Mouse (Mus musculus) myocyte (in vitro differentiated cells): ENCODE data around the gene Arrb2. TPM values are rescaled to one million over a fixed set of nuclear protein-coding genes. Genes with fewer than 3 reads are reported as not detected.

ENCODE experiments used
- H3K27me3 ChIP-seq: one replicate; pipeline ENCODE4 v1.6.1; 2011; ENCODE audit not compliant: control insufficient read depth, insufficient read depth, insufficient read length
- H3K36me3 ChIP-seq: one replicate; pipeline ENCODE4 v1.6.1; 2011; ENCODE audit not compliant: control insufficient read depth, insufficient read depth
- H3K4me2 ChIP-seq: one replicate; pipeline ENCODE4 v1.6.1; 2011; ENCODE audit warnings: low read depth, control low read depth
- H3K4me3 ChIP-seq: one replicate; pipeline ENCODE4 v1.5.1; 2011; ENCODE audit warnings: mild to moderate bottlenecking, control low read depth, moderate library complexity
- H3K79me2 ChIP-seq: one replicate; pipeline ENCODE4 v1.6.1; 2011; ENCODE audit not compliant: control insufficient read depth, insufficient read depth
- H3ac ChIP-seq: one replicate; pipeline ENCODE4 v1.6.1; 2011; ENCODE audit not compliant: control insufficient read depth, insufficient read length
- CEBPB ChIP-seq: IDR thresholded peaks from 2 replicates; pipeline ENCODE4 v1.6.1; 2011; ENCODE audit warnings: mild to moderate bottlenecking, moderate library complexity; ENCODE audit not compliant: poor library complexity, insufficient read depth, severe bottlenecking
- E2F4 ChIP-seq: IDR thresholded peaks from one replicate; pipeline ENCODE4 v1.6.1; 2011; ENCODE audit warnings: mild to moderate bottlenecking, control low read depth, moderate library complexity; ENCODE audit not compliant: insufficient read depth
- MAX ChIP-seq: IDR thresholded peaks from one replicate; pipeline ENCODE4 v1.6.1; 2011; ENCODE audit warnings: low read depth, mild to moderate bottlenecking, control low read depth
- MYOD1 ChIP-seq, 3 experiments: IDR thresholded peaks; one replicate each; pipeline ENCODE4 v1.6.1; 2011; ENCODE audit warnings: control low read depth in 2 of 3, low read depth in 2 of 3, mild to moderate bottlenecking in 2 of 3, moderate library complexity in 1 of 3; ENCODE audit not compliant: insufficient read length in 2 of 3, control insufficient read depth in 1 of 3
- MYOG ChIP-seq, 3 experiments: IDR thresholded peaks; one replicate each; pipeline ENCODE4 v1.6.1; 2011; ENCODE audit warnings: control low read depth in 2 of 3, low read depth in 2 of 3, mild to moderate bottlenecking in 2 of 3; ENCODE audit not compliant: insufficient read length in 2 of 3, control insufficient read depth in 1 of 3, insufficient read depth in 1 of 3
- POLR2A ChIP-seq: IDR thresholded peaks from one replicate; pipeline ENCODE4 v1.6.1; 2011; ENCODE audit warnings: low read depth, mild to moderate bottlenecking, control low read depth, moderate library complexity; ENCODE audit not compliant: insufficient read length
- POLR2AphosphoS2 ChIP-seq: IDR thresholded peaks from one replicate; pipeline ENCODE4 v1.6.1; 2011; ENCODE audit warnings: low read depth, control low read depth; ENCODE audit not compliant: insufficient read length
- REST ChIP-seq: IDR thresholded peaks from one replicate; pipeline ENCODE4 v1.6.1; 2011; ENCODE audit warnings: mild to moderate bottlenecking, control low read depth, moderate library complexity; ENCODE audit not compliant: insufficient read depth, insufficient read length
- SRF ChIP-seq: IDR thresholded peaks from one replicate; pipeline ENCODE4 v1.6.1; 2011; ENCODE audit warnings: low read depth; ENCODE audit not compliant: control insufficient read depth, insufficient read length
- TCF12 ChIP-seq: IDR thresholded peaks from one replicate; pipeline ENCODE4 v1.6.1; 2011; ENCODE audit warnings: mild to moderate bottlenecking, control low read depth; ENCODE audit not compliant: poor library complexity, insufficient read depth, severe bottlenecking
- TCF3 ChIP-seq: IDR thresholded peaks from one replicate; pipeline ENCODE4 v1.6.1; 2011; ENCODE audit warnings: low read depth, control low read depth; ENCODE audit not compliant: insufficient read length
- USF1 ChIP-seq: IDR thresholded peaks from one replicate; pipeline ENCODE4 v1.6.1; 2011; ENCODE audit warnings: low read depth, mild to moderate bottlenecking, control low read depth, moderate library complexity
- polyA plus RNA-seq: library from polyadenylated mRNA; unstranded; fragments of >200 nt; fragmentation: generic; extraction: Trizol; gene quantifications from one replicate; pipeline ENCODE4 v1.2.1, GENCODE M21; 2012; ENCODE audit warnings: missing spikeins

Gene Arrb2
- polyA plus RNA-seq, 1 experiment = 20.1 TPM

DNA sequence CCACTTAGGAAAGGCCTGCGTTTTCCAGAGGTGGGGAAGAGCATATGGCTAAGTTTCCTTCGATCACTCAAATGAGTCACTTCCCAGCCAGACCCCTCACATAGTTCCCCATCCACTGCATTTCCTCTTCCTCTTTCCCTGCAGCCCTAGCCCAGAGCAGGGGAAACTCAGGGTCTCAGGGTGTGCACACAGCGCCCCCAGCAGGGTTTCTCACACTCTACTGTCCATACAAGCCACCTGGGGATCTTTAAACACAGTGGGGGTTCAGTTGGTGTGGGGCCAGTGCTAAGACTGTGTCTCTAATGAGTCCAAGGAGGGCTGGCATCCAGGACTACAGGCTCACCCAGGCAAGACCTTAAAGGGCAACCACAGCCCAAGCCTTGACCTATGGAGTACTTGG, 14.3 kb downstream of the Arrb2 start:
- TF ChIP-seq USF1 (no peak), POLR2AphosphoS2 (no peak), MAX (no peak), REST (no peak), MYOG (IDR thresholded peaks at IDR 0.05; ENCODE audit: control insufficient read depth in 1 of 3, insufficient read depth in 1 of 3, insufficient read length in 2 of 3, low read depth in 2 of 3) (no peak), TCF3 (no peak)
- H3K4me2 ChIP-seq = no peak overlapping the region
- H3K4me3 ChIP-seq = no peak overlapping the region
- no peaks in the 10 kb centered on the region for H3K27me3 ChIP-seq
- no peak overlapping the region for H3ac ChIP-seq
- H3K79me2 ChIP-seq = no peaks in the 10 kb centered on the region
- H3K36me3 ChIP-seq = peaks cover 4% of the 10 kb centered on the region

DNA sequence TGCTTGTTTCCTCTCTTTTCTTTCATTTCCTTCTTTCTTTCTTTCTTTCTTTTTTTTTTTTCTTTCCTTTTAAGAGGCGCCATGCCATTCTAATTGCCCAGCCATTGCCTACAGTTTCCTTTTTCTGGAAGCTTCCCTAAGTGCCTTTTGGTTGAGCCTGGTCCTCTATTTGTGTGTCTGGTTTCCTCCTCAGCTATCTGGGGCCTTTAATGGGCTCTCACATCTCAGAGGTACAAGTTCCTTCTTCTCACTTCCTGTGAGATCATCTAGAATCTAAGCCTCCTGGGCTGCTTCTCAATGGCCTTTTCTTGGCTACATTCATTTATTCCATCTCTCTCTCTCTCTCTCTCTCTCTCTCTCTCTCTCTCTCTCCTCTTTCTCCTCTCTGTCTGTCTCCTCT, 14.9 kb downstream of the Arrb2 start:
- H3ac ChIP-seq = no peak overlapping the region
- H3K4me2 ChIP-seq = no peak overlapping the region
- no peaks in the 10 kb centered on the region for H3K36me3 ChIP-seq
- H3K4me3 ChIP-seq = no peak overlapping the region
- TF ChIP-seq SRF (no peak), MAX (no peak), POLR2A (no peak), TCF3 (no peak), MYOD1 (IDR thresholded peaks at IDR 0.05; ENCODE audit: control insufficient read depth in 1 of 3, insufficient read length in 2 of 3, low read depth in 2 of 3) (no peak), USF1 (no peak), MYOG (IDR thresholded peaks at IDR 0.05; ENCODE audit: control insufficient read depth in 1 of 3, insufficient read depth in 1 of 3, insufficient read length in 2 of 3, low read depth in 2 of 3) (no peak), REST (no peak), E2F4 (no peak)
- no peaks in the 10 kb centered on the region for H3K27me3 ChIP-seq
- peaks cover 2% of the 10 kb centered on the region for H3K79me2 ChIP-seq

GRCm38 (mm10) chr11:70450926-70451325, 18.5 kb downstream of the Arrb2 start:
- Histone ChIP-seq H3K79me2 (peaks cover 11% of the 10 kb centered on the region), H3K4me2 (no peak overlapping the region), H3ac (no peak overlapping the region), H3K27me3 (no peaks in the 10 kb centered on the region), H3K36me3 (no peaks in the 10 kb centered on the region), H3K4me3 (peak overlapping the region; percentile 48)
- TF ChIP-seq TCF3 (no peak), REST (no peak), POLR2AphosphoS2 (no peak)

- TF ChIP-seq CEBPB (no peak), MYOD1 (IDR thresholded peaks at IDR 0.05; ENCODE audit: control insufficient read depth in 1 of 3, insufficient read length in 2 of 3, low read depth in 2 of 3) (no peak), USF1 (peak; percentile 60), MAX (peak; percentile 75), TCF12 (no peak), REST (no peak), E2F4 (no peak), POLR2AphosphoS2 (peak; percentile 88), MYOG (IDR thresholded peaks at IDR 0.05; ENCODE audit: control insufficient read depth in 1 of 3, insufficient read depth in 1 of 3, insufficient read length in 2 of 3, low read depth in 2 of 3) (no peak), SRF (no peak), POLR2A (peak; percentile 69), TCF3 (no peak)
Observed at GRCm38 (mm10) chr11:70451797-70452498, 19.5 kb downstream of the Arrb2 start, which contains the start of gene Med11. Gene Med11, plus strand, starts transcription at chr11:70451919.

DNA sequence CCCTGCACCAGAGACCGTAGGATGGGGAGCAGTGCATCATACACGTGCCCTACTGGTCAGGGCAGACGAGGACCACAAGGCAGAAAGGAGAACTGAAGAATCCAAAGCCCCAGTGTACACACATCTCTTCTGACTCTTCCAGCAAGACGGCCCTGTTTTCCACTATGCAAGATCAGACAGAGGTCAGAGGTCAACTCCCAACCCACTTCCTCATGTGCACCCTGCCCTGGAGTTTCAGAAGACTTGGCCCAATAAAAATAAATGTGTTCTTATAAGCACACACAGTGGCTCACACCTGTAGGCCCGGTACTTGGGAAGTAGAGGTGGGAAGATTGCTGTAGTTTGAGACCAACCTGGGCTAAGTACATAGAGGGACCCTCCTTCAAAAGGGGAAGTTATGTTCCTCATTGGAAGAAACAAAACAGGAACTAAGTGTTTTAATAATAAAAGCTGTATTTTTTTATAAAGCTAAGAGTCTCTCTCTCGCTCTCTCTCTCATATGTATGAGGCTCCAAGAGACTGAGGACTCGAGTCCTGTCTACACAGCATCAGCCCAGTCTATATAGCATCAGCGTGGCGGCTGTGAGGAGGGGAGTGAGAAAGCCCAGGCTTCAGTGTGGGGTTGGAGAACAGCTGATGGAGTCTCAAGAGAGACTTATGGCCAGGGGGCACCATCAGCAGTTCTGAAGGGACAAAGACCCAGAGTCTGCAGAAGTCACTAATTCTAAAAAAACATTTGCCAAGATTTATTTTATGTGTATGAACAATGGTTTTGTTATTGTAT, 21.0 kb downstream of the Arrb2 start:
- no peaks in the 10 kb centered on the region for H3K27me3 ChIP-seq
- no peak overlapping the region for H3K4me2 ChIP-seq
- peaks cover 11% of the 10 kb centered on the region for H3K79me2 ChIP-seq
- H3ac ChIP-seq = no peak overlapping the region
- H3K4me3 ChIP-seq = no peak overlapping the region
- no peak for TF ChIP-seq USF1
- TF ChIP-seq TCF3 = no peak
- TF ChIP-seq POLR2AphosphoS2 = no peak
- TF ChIP-seq CEBPB = no peak
- no peak for TF ChIP-seq REST
- TF ChIP-seq MYOG (IDR thresholded peaks at IDR 0.05; ENCODE audit: control insufficient read depth in 1 of 3, insufficient read depth in 1 of 3, insufficient read length in 2 of 3, low read depth in 2 of 3) = no peak
- no peak for TF ChIP-seq SRF
- no peak for TF ChIP-seq MYOD1 (IDR thresholded peaks at IDR 0.05; ENCODE audit: control insufficient read depth in 1 of 3, insufficient read length in 2 of 3, low read depth in 2 of 3)
- no peak for TF ChIP-seq MAX
- H3K36me3 ChIP-seq = no peaks in the 10 kb centered on the region

More at GRCm38 (mm10) chr11:70451797-70452498, 19.5 kb downstream of the Arrb2 start, which contains the start of gene Med11:
- Histone ChIP-seq H3K4me3 (peak within 1 kb of the TSS; percentile 48), H3K4me2 (peak within 1 kb of the TSS; percentile 98), H3K79me2 (peaks cover 11% of the 10 kb centered on the region), H3ac (peak within 1 kb of the TSS; percentile 45), H3K36me3 (no peaks in the 10 kb centered on the region), H3K27me3 (no peaks in the 10 kb centered on the region)
